Mouse (Mus musculus) cerebellum, adult 2 months (tissue): ENCODE data around the gene Nrxn3.

Source experiments
- CTCF ChIP-seq: fragments of 200-500 bp; IDR thresholded peaks from 2 replicates; pipeline ENCODE4 v1.5.1; 2011; ENCODE audit warnings: low read depth, mild to moderate bottlenecking, control low read depth, low read length, moderate library complexity, borderline replicate concordance; ENCODE audit not compliant: insufficient read depth
- POLR2A ChIP-seq: fragments of 200-500 bp; IDR thresholded peaks from 2 replicates; pipeline ENCODE4 v1.6.1; 2011; ENCODE audit warnings: low read length, control low read depth, borderline replicate concordance; ENCODE audit not compliant: insufficient read depth

GRCm38 (mm10) chr12:88910761-88911160 is 188.1 kb downstream of the Nrxn3 start:
- TF ChIP-seq CTCF = no peak
- no peak for TF ChIP-seq POLR2A
